Mouse (Mus musculus) testis, adult 10 weeks (tissue): ENCODE results near the gene Pramef20. TPM values are rescaled to one million over a fixed set of nuclear protein-coding genes. Genes with fewer than 3 reads are reported as not detected.

Experiments used
- polyA plus RNA-seq: library from polyadenylated mRNA; stranded (reverse); fragments of 350-450 nt; fragmentation: Illumina TruSeq; extraction: RNeasy Lipid Tissue Mini Kit (QIAGEN cat#74804); gene quantifications from one replicate; pipeline ENCODE4 v1.2.3, GENCODE M21; 2014; ENCODE audit warnings: low read depth, low replicate concordance

The Pramef20 gene
- polyA plus RNA-seq: not detected

GRCm38 (mm10) chr4:144377911-144378310 lies at the start of gene Pramef20:
TSS of gene Pramef20 (minus strand) at chr4:144377933.

GRCm38 (mm10) chr4:144408290-144408689 lies 30.6 kb upstream of the Pramef20 start, which contains the start of gene Pramef12:
TSS of gene Pramef12 (minus strand) at chr4:144408464.

DNA sequence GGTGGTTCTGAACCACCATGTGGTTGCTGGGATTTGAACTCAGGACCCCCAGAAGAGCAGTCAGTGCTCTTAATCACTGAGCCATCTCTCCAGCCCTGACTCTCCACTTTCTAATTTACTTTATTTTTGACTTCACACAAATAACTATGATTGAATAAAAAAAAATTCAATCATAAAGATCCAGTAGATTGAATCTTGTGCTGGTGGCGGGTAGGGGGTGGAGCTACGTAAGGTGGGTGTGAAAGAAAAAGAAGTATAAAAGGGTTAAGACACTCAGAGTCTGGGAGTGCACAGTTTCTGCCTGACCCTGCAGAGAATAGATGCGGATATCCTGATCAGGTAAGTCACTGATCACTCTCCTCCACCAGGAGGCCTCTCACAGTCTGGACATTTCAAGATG lies 20.1 kb downstream of the Pramef20 start, which contains the start of gene Gm13119:
Gm13119 (plus strand) TSS at position 301 of the 400 bp plus-strand sequence.

DNA sequence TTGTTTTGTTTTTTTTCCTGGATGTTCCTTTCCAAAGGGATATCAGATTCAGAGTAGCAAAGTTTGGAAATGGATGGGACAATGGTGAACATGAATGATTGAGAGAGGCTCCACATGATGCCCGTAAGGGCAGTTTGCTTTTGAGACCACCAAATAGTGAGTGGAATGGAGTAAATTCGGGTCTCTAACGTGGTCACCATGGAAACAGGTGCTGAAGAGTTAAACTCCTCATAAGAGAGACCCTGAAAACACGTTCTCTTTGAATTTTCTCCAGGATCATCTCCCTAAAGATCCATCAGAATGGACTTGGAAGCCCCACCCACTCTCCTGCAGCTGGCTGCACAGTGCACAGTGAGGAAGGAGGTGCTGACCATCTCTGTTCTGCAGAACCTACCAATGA lies 47.8 kb downstream of the Pramef20 start, which contains the start of gene Gm13128:
Gm13128 (plus strand) TSS at position 301 of the 400 bp plus-strand sequence.

Other genes with a start within 250 kb of the Pramef20 start
- not detected for gene Oog3, start 215.3 kb downstream of the Pramef20 start, polyA plus RNA-seq
- not detected for gene Oog2, start 187.2 kb downstream of the Pramef20 start, polyA plus RNA-seq
- not detected for gene C87977, start 164.6 kb downstream of the Pramef20 start, polyA plus RNA-seq
- not detected for gene Pramel5, start 97.4 kb downstream of the Pramef20 start, polyA plus RNA-seq
- not detected for gene Gm13128, start 47.7 kb downstream of the Pramef20 start, polyA plus RNA-seq
- gene Gm13119, start 20.0 kb downstream of the Pramef20 start, polyA plus RNA-seq: not detected
- 2.6 TPM for gene Pramef12, start 30.5 kb upstream of the Pramef20 start, polyA plus RNA-seq
- gene 1700012P22Rik, start 60.8 kb upstream of the Pramef20 start, polyA plus RNA-seq: 82.9 TPM
- not detected for gene Gm9944, start 75.4 kb upstream of the Pramef20 start, polyA plus RNA-seq
- gene Aadacl3, start 85.8 kb upstream of the Pramef20 start, polyA plus RNA-seq: not detected
- not detected for gene 9430007A20Rik, start 141.9 kb upstream of the Pramef20 start, polyA plus RNA-seq
- 0.17 TPM for gene Gm13124, start 187.2 kb upstream of the Pramef20 start, polyA plus RNA-seq
- gene Aadacl4, start 235.8 kb upstream of the Pramef20 start, polyA plus RNA-seq: not detected